Mouse (Mus musculus) kidney, postnatal 4 days (tissue): ENCODE results near the gene Glrp1.

Experiments used
- DNase-seq, 2 experiments: peaks; one replicate each; pipeline ENCODE4 v3.0.0; 2021; ENCODE audit warnings: mixed read lengths in 2 of 2

Glrp1 gene

DNA sequence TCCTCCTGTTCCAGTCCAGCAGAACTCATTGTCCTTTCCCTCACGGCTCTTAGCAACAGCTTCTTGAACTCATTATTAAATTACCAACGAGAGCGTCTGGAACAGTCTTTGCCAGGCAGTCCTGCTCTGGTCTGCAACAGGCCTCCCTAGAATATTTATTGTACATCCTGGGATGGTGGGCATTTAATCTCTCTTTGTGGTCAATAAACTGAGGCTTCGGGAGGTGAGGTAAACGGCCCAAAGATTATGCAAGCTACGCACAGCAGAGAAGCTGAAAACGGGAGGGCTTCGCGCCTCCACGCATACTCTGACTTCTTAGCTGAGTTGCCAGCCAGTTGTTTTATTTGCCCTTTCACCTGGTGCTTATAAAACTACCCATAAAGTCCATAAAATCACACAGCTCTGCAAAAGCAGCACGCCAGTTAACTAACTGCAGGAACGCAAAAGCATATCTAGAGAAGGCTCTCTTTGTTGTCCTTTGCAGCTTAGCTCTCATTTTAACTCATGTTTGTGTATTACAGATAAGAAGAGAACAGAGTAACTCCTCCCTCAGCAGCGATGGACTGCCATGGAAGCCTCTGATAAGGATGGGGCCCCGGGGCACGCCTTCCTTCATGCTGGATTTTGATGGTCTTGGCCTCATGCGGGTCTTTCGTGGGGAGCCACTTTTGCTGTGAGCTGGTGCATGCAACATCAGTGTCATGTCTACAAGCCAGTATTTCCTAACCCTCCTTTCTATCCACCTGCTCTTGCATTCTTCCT lies 18.1 kb downstream of the Glrp1 start:
- DNase-seq: no peak

GRCm38 (mm10) chr1:88490164-88490563 lies 19.7 kb downstream of the Glrp1 start:
- no peak for DNase-seq

DNA sequence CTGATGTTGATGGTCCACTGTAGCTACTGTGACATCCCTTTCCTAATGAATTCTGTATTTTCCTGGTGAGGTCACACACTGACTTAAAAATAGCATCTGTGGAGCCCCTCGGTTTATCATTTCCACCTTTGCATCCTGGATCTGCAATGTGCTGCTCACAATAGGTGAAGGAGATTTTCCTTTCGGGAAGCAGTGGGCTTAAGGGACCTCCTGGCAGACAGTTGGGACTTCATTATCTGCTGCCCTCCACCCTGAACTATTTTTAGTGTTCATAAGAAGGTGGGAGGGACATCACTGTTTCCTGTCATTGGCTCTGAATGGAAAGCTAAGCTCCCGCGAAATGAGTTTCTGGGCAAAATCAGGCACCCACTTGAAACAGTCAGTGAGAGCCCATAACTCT lies 20.9 kb downstream of the Glrp1 start:
- no peak for DNase-seq

DNA sequence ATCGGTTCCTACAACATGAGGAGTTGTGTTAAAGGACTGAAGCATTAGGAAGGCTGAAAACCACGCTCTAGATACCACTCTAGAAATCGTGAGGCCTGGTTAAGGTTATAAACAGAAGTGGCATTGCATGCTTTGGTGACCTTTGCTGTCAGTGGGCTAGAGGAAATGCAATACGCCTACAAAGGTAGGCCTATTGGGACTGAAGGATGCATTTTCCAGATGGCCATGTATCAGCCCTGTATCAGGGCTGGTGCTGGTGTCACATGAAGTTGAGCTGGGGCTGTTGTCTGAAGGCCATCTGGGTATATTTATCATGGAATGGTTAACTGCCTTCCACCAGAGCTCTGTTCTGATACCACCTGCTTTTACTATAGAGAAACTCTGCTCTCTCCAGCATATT lies 23.5 kb downstream of the Glrp1 start:
- DNase-seq: no peak

DNA sequence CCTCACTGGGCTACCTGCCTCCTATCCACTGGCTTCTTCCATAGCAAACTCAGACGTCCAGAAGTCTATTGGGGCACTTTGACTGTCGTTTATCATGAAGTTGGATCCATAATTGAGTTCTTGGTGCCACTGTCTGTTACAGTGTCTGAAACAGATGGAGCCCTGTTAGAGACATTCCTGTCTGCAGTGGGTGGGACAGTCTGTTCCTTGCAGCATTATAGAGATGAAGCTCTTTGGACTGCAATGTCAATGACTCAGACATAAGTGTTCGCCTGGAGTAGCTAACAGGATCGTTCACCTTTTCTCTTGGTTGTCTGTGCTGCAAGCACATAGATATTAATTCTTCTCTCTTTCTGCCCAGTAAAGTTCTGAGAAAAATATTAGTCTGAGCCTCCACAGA lies 25.8 kb downstream of the Glrp1 start:
- DNase-seq: no peak

GRCm38 (mm10) chr1:88482142-88483099 lies 27.4 kb downstream of the Glrp1 start:
- no peak for DNase-seq

- no peak for DNase-seq
Measured at GRCm38 (mm10) chr1:88480594-88480993, 29.3 kb downstream of the Glrp1 start.

GRCm38 (mm10) chr1:88478205-88478604 lies 31.7 kb downstream of the Glrp1 start:
- DNase-seq: no peak

GRCm38 (mm10) chr1:88476554-88477085 lies 33.2 kb downstream of the Glrp1 start:
- no peak for DNase-seq

DNA sequence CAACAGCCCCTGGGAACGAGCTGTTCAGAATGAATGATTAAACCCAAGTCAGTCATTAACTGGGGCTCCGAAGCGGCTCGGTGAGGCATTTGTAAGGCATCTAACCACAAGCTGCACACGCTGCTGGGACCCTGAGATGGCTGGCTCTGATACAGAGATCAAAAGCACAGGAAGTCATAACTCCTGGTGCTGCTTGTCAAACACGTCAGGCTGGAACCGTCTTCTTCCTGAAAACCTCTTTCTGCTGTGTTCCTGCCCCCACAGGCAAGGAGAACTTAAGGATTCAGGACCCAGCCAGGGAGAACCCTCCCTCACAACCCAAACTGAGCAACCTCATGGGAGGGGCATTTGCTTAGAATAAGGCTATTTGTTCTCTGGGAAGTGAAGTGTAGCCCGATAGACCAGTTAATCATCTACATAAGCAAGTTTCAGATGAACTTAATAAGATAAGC lies 34.3 kb downstream of the Glrp1 start:
- peak; percentile 72 to 84 for DNase-seq

DNA sequence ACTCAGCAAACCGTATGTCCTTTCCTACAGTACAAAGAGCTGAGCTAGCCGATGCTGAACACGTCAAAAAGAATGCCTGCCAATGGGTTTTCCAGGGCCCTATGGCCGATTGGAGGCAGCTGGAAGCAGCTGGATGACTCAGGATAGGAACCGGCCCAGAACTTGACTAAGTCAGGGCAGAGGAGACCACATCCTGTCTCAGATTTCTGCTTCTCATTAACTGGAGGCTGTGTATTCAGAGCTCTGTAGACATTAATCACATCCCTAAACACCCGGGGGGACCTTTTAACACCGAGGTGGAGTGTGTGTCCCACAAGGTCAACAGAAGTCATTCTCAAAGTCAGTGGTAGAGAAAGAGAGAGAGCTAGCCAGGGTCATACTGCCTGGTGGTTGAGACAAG lies 35.3 kb downstream of the Glrp1 start:
- DNase-seq: peak; percentile 83 to 87

GRCm38 (mm10) chr1:88473899-88474298 lies 36.0 kb downstream of the Glrp1 start:
- DNase-seq: no peak

- no peak for DNase-seq
Measured at GRCm38 (mm10) chr1:88472258-88472657, 37.6 kb downstream of the Glrp1 start.

DNA sequence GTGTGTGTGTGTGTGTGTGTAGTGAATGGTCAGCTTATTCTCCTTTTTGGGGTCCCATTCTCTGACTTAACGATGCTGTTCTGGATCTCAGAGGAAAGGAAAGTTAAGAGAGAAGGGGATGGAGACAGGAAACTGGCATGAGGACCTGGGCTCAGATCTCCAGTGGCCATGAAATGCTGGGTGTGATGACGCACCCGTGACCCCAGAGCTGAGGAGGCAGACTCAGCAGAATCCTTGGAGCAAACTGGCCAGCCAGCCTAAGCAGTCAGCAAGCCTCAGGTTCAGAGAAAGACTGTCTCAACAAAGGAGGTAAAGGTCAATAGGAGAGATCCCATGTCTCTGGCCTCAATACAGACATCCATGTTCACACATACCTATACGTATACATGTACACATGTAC lies 40.1 kb downstream of the Glrp1 start:
- DNase-seq: no peak

DNA sequence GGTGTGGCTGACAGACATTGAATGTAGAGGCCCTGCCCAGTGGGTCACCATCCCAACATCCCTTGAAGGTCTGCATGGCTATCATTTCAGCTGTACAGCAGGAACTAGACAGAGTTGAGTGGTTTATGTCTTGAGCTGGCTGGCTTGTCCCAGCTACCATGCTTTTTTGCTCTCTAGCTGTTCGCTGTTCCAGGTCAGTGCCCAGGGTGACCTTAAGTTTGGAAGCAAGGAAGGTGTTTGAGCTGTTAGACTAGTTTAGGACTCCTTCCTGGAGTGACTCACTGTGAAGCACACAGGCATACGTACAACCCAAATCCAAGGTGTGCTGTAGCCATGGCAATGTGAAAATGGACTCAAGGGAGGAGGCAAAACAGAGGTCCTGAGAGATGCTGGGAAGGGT lies 41.5 kb downstream of the Glrp1 start:
- DNase-seq: no peak

DNA sequence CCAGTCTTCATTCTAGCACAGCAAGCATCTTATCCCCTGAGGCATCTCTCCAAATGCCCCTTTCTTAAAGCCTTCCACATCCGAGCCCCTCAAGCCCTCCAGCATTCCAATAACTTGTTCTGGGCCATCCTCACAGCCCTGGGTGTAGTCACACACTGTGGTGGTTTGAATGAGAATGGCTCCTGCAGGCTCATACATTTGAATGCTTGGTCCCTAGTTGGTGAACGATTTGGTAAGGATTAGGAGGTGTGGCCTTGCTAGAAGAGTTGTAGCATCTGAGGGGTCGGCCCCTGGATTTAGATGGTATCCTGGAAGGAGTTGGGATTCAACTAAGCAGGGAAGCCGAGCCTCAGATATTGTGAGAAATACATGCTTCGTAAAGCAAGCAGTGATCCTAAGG lies 42.0 kb downstream of the Glrp1 start:
- no peak for DNase-seq

- no peak for DNase-seq
Measured at GRCm38 (mm10) chr1:88466325-88467064, 43.4 kb downstream of the Glrp1 start.

DNA sequence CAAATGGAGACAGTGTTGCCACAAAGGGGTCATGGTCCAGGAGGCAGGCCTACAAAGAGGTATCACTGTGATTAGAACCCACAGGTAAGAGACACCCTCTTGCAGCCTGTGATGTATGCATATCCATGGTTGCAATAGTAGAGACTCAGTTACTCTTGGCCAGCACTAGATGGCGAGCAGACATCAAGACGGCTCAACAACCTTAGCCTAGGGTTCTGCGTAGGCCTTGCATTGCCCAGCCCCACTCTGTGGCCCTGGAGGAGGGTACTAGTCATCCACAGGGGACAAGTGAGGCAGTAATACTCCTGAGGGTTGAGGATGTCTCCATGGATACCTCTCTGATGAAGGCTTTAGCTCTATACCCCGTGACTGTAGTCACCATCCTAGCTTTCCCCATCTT lies 44.1 kb downstream of the Glrp1 start:
- peak; percentile 52 to 59 for DNase-seq

GRCm38 (mm10) chr1:88464109-88464905 lies 45.6 kb downstream of the Glrp1 start:
- DNase-seq: no peak

- DNase-seq: no peak
Measured at GRCm38 (mm10) chr1:88463241-88463640, 46.6 kb downstream of the Glrp1 start.

DNA sequence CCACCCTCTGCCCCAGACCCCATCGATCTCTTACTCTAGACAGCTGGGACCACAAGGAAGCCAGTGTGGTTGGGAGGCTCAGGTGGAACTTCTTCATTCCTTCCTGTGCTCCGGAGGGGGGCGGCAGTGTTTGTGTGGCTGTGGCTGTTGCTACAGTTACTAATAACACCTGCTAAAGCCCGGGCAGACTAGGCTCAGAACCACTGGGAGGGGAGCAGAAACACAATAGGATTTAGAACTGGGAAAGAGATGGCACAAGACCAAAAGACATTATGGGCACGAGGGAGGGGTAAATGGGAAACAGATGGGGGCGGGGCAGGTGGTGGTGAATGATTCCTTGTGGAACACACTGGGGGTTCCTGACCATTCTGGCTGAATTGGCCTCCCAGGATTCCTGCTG lies 47.4 kb downstream of the Glrp1 start:
- peak in 1 of 2 experiments; percentile 48 for DNase-seq

GRCm38 (mm10) chr1:88461096-88461495 lies 48.8 kb downstream of the Glrp1 start:
- DNase-seq: no peak
